Mouse (Mus musculus) testis, adult 2 months (tissue): ENCODE results near the gene Mrpl48.
A peak's percentile ranks its signal among the peaks of the same experiment; 100 is the strongest.

ENCODE experiments used
- CTCF ChIP-seq: fragments of 200-500 bp; IDR thresholded peaks from 2 replicates; pipeline ENCODE4 v1.5.1; 2012; ENCODE audit warnings: low read depth, mild to moderate bottlenecking, inconsistent platforms, low read length, moderate library complexity; ENCODE audit not compliant: control insufficient read depth, insufficient read depth, insufficient replicate concordance
- POLR2A ChIP-seq: fragments of 200-500 bp; IDR thresholded peaks from 2 replicates; pipeline ENCODE4 v1.6.1; 2012; ENCODE audit warnings: low read depth, mild to moderate bottlenecking, inconsistent platforms, low read length, moderate library complexity; ENCODE audit not compliant: control insufficient read depth

DNA sequence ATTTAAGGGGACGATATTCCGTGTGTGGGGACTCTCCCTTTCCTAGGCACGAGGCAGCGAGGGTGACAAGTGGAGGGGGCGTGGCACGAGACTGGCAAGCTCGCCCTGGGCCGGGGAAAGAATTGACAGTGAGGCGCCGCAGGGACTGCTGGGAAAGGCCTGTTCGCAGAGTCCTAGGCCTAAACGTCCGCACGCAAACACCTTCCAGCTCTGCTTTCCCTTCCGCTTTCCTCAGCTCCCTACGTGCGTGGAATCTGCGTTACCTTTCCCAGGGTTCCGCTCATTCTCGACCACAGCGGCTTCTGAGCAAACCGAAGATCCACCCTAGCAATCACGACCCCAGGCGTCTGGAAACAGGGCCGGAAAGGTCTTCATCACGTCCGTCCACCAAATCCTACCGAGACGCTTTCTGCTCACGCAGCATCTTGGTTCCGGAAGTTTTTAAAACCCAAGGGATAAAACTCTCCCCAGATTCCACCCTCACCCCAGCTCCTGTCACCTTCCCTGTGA, 25.3 kb downstream of the Mrpl48 start:
- TF ChIP-seq POLR2A, result peak; percentile 60
- no peak for TF ChIP-seq CTCF
